Mouse (Mus musculus): ENCODE results near the gene Ptcra.
"Not testable (repeated sequence)": the region's sequence is repeated elsewhere in the genome, so short reads cannot be mapped to it uniquely, and the experiment has no call there.

The Ptcra gene

GRCm38 (mm10) chr17:46796743-46797142, 33.2 kb upstream of the Ptcra start:
- Histone ChIP-seq H3K27me3 (ENCODE audit: insufficient read depth, low read length) (no peaks in the 10 kb centered on the region), H3K4me3 (replicated peaks; ENCODE audit: low read length) (peak overlapping the region; percentile 18; the same call in 1 of the 2 replicates), H3K9me3 (ENCODE audit: low read length) (no peaks in the 10 kb centered on the region), H3K4me1 (replicated peaks; ENCODE audit: low read depth, low read length) (peaks cover 93% of the 10 kb centered on the region), H3K36me3 (ENCODE audit: insufficient read depth, low read length) (peaks cover 46% of the 10 kb centered on the region)
- TF ChIP-seq CTCF (conservative IDR thresholded peaks at IDR 0.05; ENCODE audit: low read length), result no peak
- no peak for TF ChIP-seq NANOG (IDR thresholded peaks at IDR 0.05; ENCODE audit: borderline replicate concordance, low read length)
- no peak for TF ChIP-seq POU5F1 (IDR thresholded peaks at IDR 0.05; ENCODE audit: borderline replicate concordance, low read length)

GRCm38 (mm10) chr17:46792963-46793362, 29.5 kb upstream of the Ptcra start:
- Histone ChIP-seq H3K4me3 (replicated peaks; ENCODE audit: low read length) (peak overlapping the region; percentile 55), H3K9me3 (ENCODE audit: low read length) (no peaks in the 10 kb centered on the region), H3K27me3 (ENCODE audit: insufficient read depth, low read length) (no peaks in the 10 kb centered on the region), H3K4me1 (replicated peaks; ENCODE audit: low read depth, low read length) (peaks cover 96% of the 10 kb centered on the region), H3K36me3 (ENCODE audit: insufficient read depth, low read length) (peaks cover 12% of the 10 kb centered on the region)
- TF ChIP-seq CTCF (conservative IDR thresholded peaks at IDR 0.05; ENCODE audit: low read length) (no peak), NANOG (IDR thresholded peaks at IDR 0.05; ENCODE audit: borderline replicate concordance, low read length) (0 out of 2 replicates have a peak, but pooled peaks have one; percentile 23)

GRCm38 (mm10) chr17:46787974-46788373, 24.5 kb upstream of the Ptcra start:
- peaks cover 68% of the 10 kb centered on the region for H3K4me1 ChIP-seq (replicated peaks; ENCODE audit: low read depth, low read length)
- not testable (repeated sequence) for H3K9me3 ChIP-seq (ENCODE audit: low read length); H3K36me3 ChIP-seq (ENCODE audit: insufficient read depth, low read length); H3K4me3 ChIP-seq (replicated peaks; ENCODE audit: low read length); H3K27me3 ChIP-seq (ENCODE audit: insufficient read depth, low read length)
- TF ChIP-seq NANOG (IDR thresholded peaks at IDR 0.05; ENCODE audit: borderline replicate concordance, low read length), result peak; percentile 53; the same call in 1 of the 2 replicates

GRCm38 (mm10) chr17:46786952-46787351, 23.4 kb upstream of the Ptcra start:
- H3K4me1 ChIP-seq (replicated peaks; ENCODE audit: low read depth, low read length), result peaks cover 58% of the 10 kb centered on the region
- TF ChIP-seq POU5F1 (IDR thresholded peaks at IDR 0.05; ENCODE audit: borderline replicate concordance, low read length) (no peak), NANOG (IDR thresholded peaks at IDR 0.05; ENCODE audit: borderline replicate concordance, low read length) (no peak), CTCF (conservative IDR thresholded peaks at IDR 0.05; ENCODE audit: low read length) (no peak)
- H3K27me3 ChIP-seq (ENCODE audit: insufficient read depth, low read length), result no peaks in the 10 kb centered on the region
- H3K4me3 ChIP-seq (replicated peaks; ENCODE audit: low read length), result no peak overlapping the region
- peaks cover 4% of the 10 kb centered on the region; the same call in 1 of the 2 replicates for H3K9me3 ChIP-seq (ENCODE audit: low read length)
- no peaks in the 10 kb centered on the region for H3K36me3 ChIP-seq (ENCODE audit: insufficient read depth, low read length)

- Histone ChIP-seq H3K4me3 (replicated peaks; ENCODE audit: low read length) (peak overlapping the region; percentile 93), H3K4me1 (replicated peaks; ENCODE audit: low read depth, low read length) (peaks cover 52% of the 10 kb centered on the region), H3K36me3 (ENCODE audit: insufficient read depth, low read length) (peaks cover 35% of the 10 kb centered on the region), H3K27me3 (ENCODE audit: insufficient read depth, low read length) (no peaks in the 10 kb centered on the region), H3K9me3 (ENCODE audit: low read length) (peaks cover 4% of the 10 kb centered on the region; the same call in 1 of the 2 replicates)
- TF ChIP-seq CTCF (conservative IDR thresholded peaks at IDR 0.05; ENCODE audit: low read length) (no peak), POU5F1 (IDR thresholded peaks at IDR 0.05; ENCODE audit: borderline replicate concordance, low read length) (no peak), NANOG (IDR thresholded peaks at IDR 0.05; ENCODE audit: borderline replicate concordance, low read length) (no peak)
These were observed 19.7 kb upstream of the Ptcra start for GRCm38 (mm10) chr17:46783222-46783565.

- H3K4me1 ChIP-seq (replicated peaks; ENCODE audit: low read depth, low read length), result peaks cover 52% of the 10 kb centered on the region
- H3K9me3 ChIP-seq (ENCODE audit: low read length), result peaks cover 4% of the 10 kb centered on the region; the same call in 1 of the 2 replicates
- TF ChIP-seq NANOG (IDR thresholded peaks at IDR 0.05; ENCODE audit: borderline replicate concordance, low read length) (no peak), CTCF (conservative IDR thresholded peaks at IDR 0.05; ENCODE audit: low read length) (peak; percentile 75)
- H3K36me3 ChIP-seq (ENCODE audit: insufficient read depth, low read length), result peaks cover 41% of the 10 kb centered on the region
- peak within 1 kb of the TSS; percentile 93 for H3K4me3 ChIP-seq (replicated peaks; ENCODE audit: low read length)
- no peaks in the 10 kb centered on the region for H3K27me3 ChIP-seq (ENCODE audit: insufficient read depth, low read length)
These were observed 19.1 kb upstream of the Ptcra start, which contains the start of gene Rpl7l1 for GRCm38 (mm10) chr17:46782341-46783221. TSS of gene Rpl7l1 (minus strand) at chr17:46782672.

GRCm38 (mm10) chr17:46781876-46782275, 18.4 kb upstream of the Ptcra start:
- Histone ChIP-seq H3K36me3 (ENCODE audit: insufficient read depth, low read length) (peaks cover 48% of the 10 kb centered on the region), H3K9me3 (ENCODE audit: low read length) (peaks cover 4% of the 10 kb centered on the region; the same call in 1 of the 2 replicates), H3K27me3 (ENCODE audit: insufficient read depth, low read length) (no peaks in the 10 kb centered on the region), H3K4me3 (replicated peaks; ENCODE audit: low read length) (peak overlapping the region; percentile 93), H3K4me1 (replicated peaks; ENCODE audit: low read depth, low read length) (peaks cover 51% of the 10 kb centered on the region)
- no peak for TF ChIP-seq POU5F1 (IDR thresholded peaks at IDR 0.05; ENCODE audit: borderline replicate concordance, low read length)
- no peak for TF ChIP-seq CTCF (conservative IDR thresholded peaks at IDR 0.05; ENCODE audit: low read length)
- no peak for TF ChIP-seq NANOG (IDR thresholded peaks at IDR 0.05; ENCODE audit: borderline replicate concordance, low read length)

- Histone ChIP-seq H3K4me1 (replicated peaks; ENCODE audit: low read depth, low read length) (peaks cover 77% of the 10 kb centered on the region), H3K27me3 (ENCODE audit: insufficient read depth, low read length) (no peaks in the 10 kb centered on the region), H3K4me3 (replicated peaks; ENCODE audit: low read length) (no peak overlapping the region), H3K9me3 (ENCODE audit: low read length) (no peaks in the 10 kb centered on the region), H3K36me3 (ENCODE audit: insufficient read depth, low read length) (peaks cover 72% of the 10 kb centered on the region)
- TF ChIP-seq CTCF (conservative IDR thresholded peaks at IDR 0.05; ENCODE audit: low read length), result no peak
- TF ChIP-seq NANOG (IDR thresholded peaks at IDR 0.05; ENCODE audit: borderline replicate concordance, low read length), result no peak
- TF ChIP-seq POU5F1 (IDR thresholded peaks at IDR 0.05; ENCODE audit: borderline replicate concordance, low read length), result no peak
These were observed 12.6 kb upstream of the Ptcra start for GRCm38 (mm10) chr17:46776087-46776486.
